Mouse (Mus musculus) frontal cortex, adult 2 months (tissue): ENCODE results near the gene Gys1. TPM values are rescaled to one million over a fixed set of nuclear protein-coding genes. Genes with fewer than 3 reads are reported as not detected.
"Not testable (repeated sequence)": the region's sequence is repeated elsewhere in the genome, so short reads cannot be mapped to it uniquely, and the experiment has no call there.

Experiments used
- DNase-seq, 2 experiments: peaks; one replicate each; pipeline ENCODE4 v3.0.0; 2022; ENCODE audit warnings: low spot score in 1 of 2; ENCODE audit errors: extremely low spot score in 1 of 2
- polyA plus RNA-seq: library from polyadenylated mRNA; depleted of rRNA; stranded (reverse); fragments of >200 nt; gene quantifications from 2 replicates; pipeline ENCODE4 v1.2.3, GENCODE M21; 2012; rRNA removed

Gys1 gene
- 20.5 and 20.9 TPM in 2 replicates for polyA plus RNA-seq

- peak; percentile 100 for DNase-seq
These were observed at the start of gene Gys1 for GRCm38 (mm10) chr7:45434203-45435015. Gene Gys1, plus strand, starts transcription at chr7:45434844.

GRCm38 (mm10) chr7:45386077-45386476 is 48.6 kb upstream of the Gys1 start:
- DNase-seq, result no peak

GRCm38 (mm10) chr7:45395129-45395541 is 39.5 kb upstream of the Gys1 start:
- DNase-seq, result no peak

GRCm38 (mm10) chr7:45395578-45396336 is 38.9 kb upstream of the Gys1 start, which contains the start of gene Snrnp70:
Gene Snrnp70, minus strand, starts transcription at chr7:45395742.
- DNase-seq, result peak; percentile 100

- DNase-seq, result not testable (repeated sequence)
These were observed 38.3 kb upstream of the Gys1 start for GRCm38 (mm10) chr7:45396337-45396775.

- DNase-seq, result no peak
These were observed 37.9 kb upstream of the Gys1 start for GRCm38 (mm10) chr7:45396787-45397186.

- DNase-seq, result no peak
These were observed 33.0 kb upstream of the Gys1 start for GRCm38 (mm10) chr7:45401521-45402085.

- DNase-seq, result peak in 1 of 2 experiments; percentile 59
These were observed 30.9 kb upstream of the Gys1 start for GRCm38 (mm10) chr7:45403532-45404261.

- DNase-seq, result peak in 1 of 2 experiments; percentile 84
These were observed 29.3 kb upstream of the Gys1 start, which contains the start of gene Kcna7 for GRCm38 (mm10) chr7:45405091-45406075. Gene Kcna7, plus strand, starts transcription at chr7:45405653.

- no peak for DNase-seq
These were observed 28.2 kb upstream of the Gys1 start for GRCm38 (mm10) chr7:45406157-45407156.

- no peak for DNase-seq
These were observed 26.8 kb upstream of the Gys1 start for GRCm38 (mm10) chr7:45407836-45408235.

- DNase-seq, result no peak
These were observed 26.3 kb upstream of the Gys1 start for GRCm38 (mm10) chr7:45408351-45408750.

GRCm38 (mm10) chr7:45408949-45409348 is 25.7 kb upstream of the Gys1 start:
- DNase-seq, result no peak

- DNase-seq, result no peak
These were observed 25.0 kb upstream of the Gys1 start for GRCm38 (mm10) chr7:45409497-45410163.

- DNase-seq, result no peak
These were observed 22.2 kb upstream of the Gys1 start for GRCm38 (mm10) chr7:45412421-45412820.

- DNase-seq, result no peak
These were observed 21.4 kb upstream of the Gys1 start, which contains the start of gene Ntf5 for GRCm38 (mm10) chr7:45413113-45413863. Gene Ntf5, plus strand, starts transcription at chr7:45413695.
